Mouse (Mus musculus) forebrain, embryonic 14.5 days (tissue): Measurements from ENCODE around the gene Dynlt1a. TPM values are rescaled to one million over a fixed set of nuclear protein-coding genes. Genes with fewer than 3 reads are reported as not detected.
"Not testable (repeated sequence)": the region's sequence is repeated elsewhere in the genome, so short reads cannot be mapped to it uniquely, and the experiment has no call there.

ENCODE experiments used
- ATAC-seq: fragments of 200-750 bp; cut with Nextera tagmentation; 2 replicates; pipeline ENCODE4 v1.8.0; 2017; ENCODE audit warnings: mild to moderate bottlenecking, moderate library complexity
- DNase-seq: peaks from one replicate; pipeline ENCODE4 v3.0.0-alpha.2; 2015; ENCODE audit warnings: low spot score
- H3K27ac ChIP-seq: fragments of 300-500 bp; sonication (generic); 2 replicates; pipeline ENCODE4 v1.5.1; 2014; ENCODE audit warnings: low read depth, mild to moderate bottlenecking, control low read depth, low read length, moderate library complexity
- H3K27me3 ChIP-seq: fragments of 300-500 bp; sonication (generic); replicated peaks from 2 replicates; pipeline ENCODE4 v1.6.1; 2014; ENCODE audit warnings: low read length, control low read depth, mixed read lengths; ENCODE audit not compliant: control insufficient read depth, insufficient read depth
- H3K36me3 ChIP-seq: fragments of 300-500 bp; sonication (generic); 2 replicates; pipeline ENCODE4 v1.6.1; 2014; ENCODE audit warnings: low read length, control low read depth; ENCODE audit not compliant: control insufficient read depth, insufficient read depth
- H3K4me1 ChIP-seq: fragments of 300-500 bp; sonication (generic); 2 replicates; pipeline ENCODE4 v1.6.1; 2014; ENCODE audit warnings: antibody characterized with exemption, low read length, control low read depth; ENCODE audit not compliant: control insufficient read depth, insufficient read depth
- H3K4me2 ChIP-seq: fragments of 300-500 bp; sonication (generic); 2 replicates; pipeline ENCODE4 v1.6.1; 2014; ENCODE audit warnings: mild to moderate bottlenecking, control low read depth, low read length
- H3K4me3 ChIP-seq: fragments of 300-500 bp; sonication (generic); 2 replicates; pipeline ENCODE4 v1.5.1; 2014; ENCODE audit warnings: low read depth, low read length, control low read depth
- H3K9ac ChIP-seq: fragments of 300-500 bp; sonication (generic); 2 replicates; pipeline ENCODE4 v1.6.1; 2014; ENCODE audit warnings: mild to moderate bottlenecking, low read length, control low read depth, moderate library complexity
- H3K9me3 ChIP-seq: fragments of 300-500 bp; sonication (generic); replicated peaks from 2 replicates; pipeline ENCODE4 v1.6.1; 2016; ENCODE audit warnings: low read length, control low read depth, mixed read lengths; ENCODE audit not compliant: control insufficient read depth
- WGBS: fragments of 180-500 bp; shearing (Covaris S2); extraction: QIAGEN DNeasy Blood & Tissue Kit; methylation state at CpG from one replicate; pipeline ENCODE4 v1.1.7; 2014; 5-methylcytosine and 5-hydroxymethylcytosine counted together
- polyA plus RNA-seq: library from polyadenylated mRNA; unstranded; fragments of >200 nt; fragmentation: Nextera tagmentation; extraction: Ambion mirVana; gene quantifications from 2 replicates; pipeline ENCODE4 v1.2.1, GENCODE M21; 2014

Gene Dynlt1a
- polyA plus RNA-seq, 1 experiment from 2014 or later, result 40.7 TPM

DNA sequence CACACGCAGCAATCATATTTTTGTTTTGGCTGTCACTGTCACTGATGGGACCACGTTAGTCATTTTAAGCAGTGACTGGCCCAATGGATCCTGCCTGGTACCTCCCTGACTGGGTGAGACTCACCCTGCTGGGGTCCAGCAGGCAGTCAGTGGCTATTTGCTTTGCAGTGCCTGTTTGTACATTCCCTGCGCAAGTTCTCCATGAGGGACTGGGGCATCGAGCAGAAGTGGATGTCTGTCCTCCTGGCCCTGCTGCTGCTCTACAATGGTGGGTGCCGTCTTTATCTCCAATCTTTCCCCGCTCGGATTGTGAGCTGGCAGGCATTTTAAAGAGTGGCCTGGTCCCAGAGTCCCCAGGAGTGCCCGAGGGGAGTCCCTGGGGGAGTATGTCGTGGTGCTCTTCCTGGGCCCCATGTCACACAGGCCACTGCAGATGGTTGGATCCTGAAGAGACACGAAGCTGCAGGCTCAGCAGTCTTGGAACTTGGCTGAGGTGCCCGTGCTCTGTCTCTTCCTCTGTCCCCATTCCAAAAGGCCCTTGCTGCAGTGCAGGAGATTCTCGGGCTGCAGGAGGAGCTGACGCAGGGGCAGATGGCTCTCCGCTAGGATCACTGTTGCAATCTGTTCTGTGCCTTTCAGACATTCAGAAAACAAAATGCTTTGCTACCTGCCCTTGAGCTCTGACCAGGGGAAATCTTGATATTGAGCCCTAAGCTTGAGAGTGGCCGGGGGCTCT, 20.1 kb downstream of the Dynlt1a start:
- not testable (repeated sequence) for H3K36me3 ChIP-seq, H3K4me2 ChIP-seq, H3K27me3 ChIP-seq, DNase-seq, ATAC-seq, H3K4me1 ChIP-seq, H3K4me3 ChIP-seq, H3K9me3 ChIP-seq, H3K9ac ChIP-seq, H3K27ac ChIP-seq
- 92% methylated on average over 9 of the region's 15 CpGs for WGBS

DNA sequence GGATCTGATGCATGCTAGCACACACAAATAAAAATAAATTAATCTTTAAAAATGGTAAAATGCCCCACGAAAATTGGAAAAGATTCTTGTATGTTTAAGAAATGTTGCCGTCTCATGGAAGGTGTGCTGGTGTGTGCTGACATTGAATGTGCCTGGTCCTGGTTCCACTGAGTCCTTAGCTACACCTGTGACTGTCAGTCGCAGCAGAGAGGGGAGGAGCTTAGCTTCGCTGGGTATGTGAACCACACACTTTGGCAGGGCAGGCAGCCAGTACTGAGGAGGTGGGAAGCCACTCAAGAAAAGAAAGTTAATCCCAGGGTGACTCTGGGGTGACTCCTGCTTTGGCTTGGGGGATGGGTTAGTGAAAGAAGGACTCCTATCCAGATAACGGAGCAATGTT, 23.4 kb downstream of the Dynlt1a start:
- not testable (repeated sequence) for DNase-seq, H3K4me1 ChIP-seq, H3K36me3 ChIP-seq, ATAC-seq, H3K4me3 ChIP-seq, H3K9me3 ChIP-seq, H3K4me2 ChIP-seq, H3K9ac ChIP-seq, H3K27ac ChIP-seq, H3K27me3 ChIP-seq
- WGBS, result no CpG with 5 or more reads among the region's 5 CpGs

DNA sequence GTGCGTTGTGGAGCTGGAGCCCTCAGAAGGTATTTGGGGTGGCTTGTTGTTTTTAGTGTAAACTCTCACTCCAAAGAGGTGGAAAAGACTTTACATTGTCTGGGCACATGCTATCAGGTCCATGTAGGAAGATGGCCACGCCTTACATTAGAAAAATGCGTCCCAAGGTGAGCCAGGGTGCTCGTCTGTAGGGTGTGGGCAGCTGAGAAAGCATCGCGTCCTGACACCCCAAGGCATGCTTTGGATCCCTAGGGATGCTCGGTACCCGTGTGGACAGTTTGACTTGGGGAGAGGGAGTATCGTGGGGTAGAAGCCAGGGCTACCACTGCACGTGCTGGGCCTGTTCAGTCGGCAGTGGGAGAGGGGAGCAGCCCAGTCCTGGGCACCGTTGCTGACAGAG, 28.3 kb downstream of the Dynlt1a start:
- H3K9ac ChIP-seq, DNase-seq, H3K9me3 ChIP-seq, H3K4me1 ChIP-seq, H3K4me3 ChIP-seq, H3K36me3 ChIP-seq, ATAC-seq, H3K27me3 ChIP-seq, H3K4me2 ChIP-seq, H3K27ac ChIP-seq: not testable (repeated sequence)
- WGBS, result 93% methylated on average over 9 of the region's 12 CpGs

DNA sequence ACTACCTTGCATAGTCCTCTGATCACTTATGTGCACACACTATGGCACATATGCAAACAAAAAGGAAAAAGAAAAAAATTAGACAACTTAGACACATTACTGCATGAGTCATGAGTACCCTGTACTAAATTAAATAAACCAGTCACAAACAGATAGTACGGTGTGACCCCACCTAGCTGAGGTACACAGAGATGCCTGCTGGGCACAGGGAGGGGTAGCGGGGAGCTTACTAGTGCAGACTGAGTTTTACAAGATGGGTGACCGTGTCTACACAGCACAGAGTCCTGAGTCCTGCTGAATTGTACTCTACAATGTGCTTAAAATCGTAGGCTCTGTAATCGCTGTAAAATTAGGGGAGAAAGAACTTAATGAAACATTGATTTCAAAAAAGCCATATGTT, 31.1 kb downstream of the Dynlt1a start:
- H3K4me1 ChIP-seq, H3K4me3 ChIP-seq, H3K36me3 ChIP-seq, H3K27me3 ChIP-seq, H3K9me3 ChIP-seq, ATAC-seq, DNase-seq, H3K4me2 ChIP-seq, H3K9ac ChIP-seq, H3K27ac ChIP-seq: not testable (repeated sequence)
- WGBS, result 92% methylated on average over 5 of the region's 5 CpGs

DNA sequence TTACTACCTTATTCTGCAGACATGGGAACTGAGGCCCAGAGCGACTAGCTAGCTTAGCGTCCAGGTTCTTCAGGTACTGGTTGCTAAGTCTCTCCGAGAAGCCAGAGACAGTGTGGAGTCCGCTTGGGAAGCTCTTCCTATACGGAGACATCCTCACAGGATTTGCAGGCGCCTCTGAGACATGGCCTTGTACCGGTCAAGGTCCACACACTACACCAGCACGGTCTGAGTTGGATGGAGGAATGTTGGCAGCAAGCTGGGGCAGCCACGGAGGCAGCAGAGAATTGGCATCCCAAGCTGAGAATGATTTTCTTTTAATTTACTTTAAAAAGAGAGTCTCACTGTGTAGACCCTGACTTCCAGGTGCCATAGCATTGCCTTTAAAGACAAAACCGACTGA, 34.2 kb downstream of the Dynlt1a start:
- not testable (repeated sequence) for H3K4me2 ChIP-seq, H3K36me3 ChIP-seq, H3K9ac ChIP-seq, H3K27ac ChIP-seq, ATAC-seq, H3K27me3 ChIP-seq, H3K4me3 ChIP-seq, H3K9me3 ChIP-seq, DNase-seq, H3K4me1 ChIP-seq
- 93% methylated on average over 7 of the region's 10 CpGs for WGBS

DNA sequence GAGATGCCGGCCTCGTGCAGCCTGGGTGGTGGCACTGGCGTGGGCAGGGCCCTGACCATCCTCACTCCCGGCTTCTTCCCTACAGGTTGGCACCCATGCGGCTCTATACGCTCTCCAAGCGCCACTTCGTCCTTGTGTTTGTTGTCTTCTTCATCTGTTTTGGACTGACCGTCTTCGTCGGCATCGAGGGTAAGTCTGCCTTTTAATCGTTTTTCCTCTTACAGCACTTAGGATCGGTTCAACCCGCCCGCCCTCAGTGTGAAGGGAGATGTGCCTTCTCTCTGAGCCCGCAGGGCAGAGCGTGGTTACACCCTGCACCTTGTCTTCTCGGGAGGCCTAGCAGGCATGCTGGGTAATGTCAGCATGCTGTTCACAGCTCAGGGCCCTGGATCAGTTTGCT, 36.8 kb downstream of the Dynlt1a start:
- H3K4me1 ChIP-seq, H3K27ac ChIP-seq, DNase-seq, H3K36me3 ChIP-seq, H3K9ac ChIP-seq, H3K4me2 ChIP-seq, H3K27me3 ChIP-seq, ATAC-seq, H3K4me3 ChIP-seq, H3K9me3 ChIP-seq: not testable (repeated sequence)
- 89% methylated on average over 16 of the region's 19 CpGs for WGBS

DNA sequence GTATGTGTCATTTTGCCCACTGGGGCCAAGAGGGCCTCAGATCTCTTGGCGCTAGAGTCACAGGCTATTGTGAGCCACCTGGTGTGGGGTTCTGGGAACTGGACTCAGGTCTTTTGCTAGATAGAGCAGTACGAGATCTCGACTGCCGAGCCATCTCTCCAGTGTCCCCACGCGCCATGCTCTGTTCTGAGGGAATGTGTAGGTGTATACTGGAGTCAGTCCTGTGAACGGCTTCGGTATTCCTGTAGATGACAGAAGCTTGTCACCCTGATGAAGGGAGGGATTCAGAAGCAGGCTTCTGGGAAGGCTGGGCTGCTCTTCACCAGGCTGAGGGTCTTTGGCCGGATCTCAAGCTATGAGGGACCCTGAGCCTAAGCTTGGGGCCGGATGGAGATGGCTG, 37.5 kb downstream of the Dynlt1a start:
- WGBS, result 90% methylated on average over 7 of the region's 10 CpGs
- not testable (repeated sequence) for H3K4me2 ChIP-seq, H3K9me3 ChIP-seq, H3K27ac ChIP-seq, DNase-seq, H3K27me3 ChIP-seq, H3K36me3 ChIP-seq, ATAC-seq, H3K9ac ChIP-seq, H3K4me1 ChIP-seq, H3K4me3 ChIP-seq

DNA sequence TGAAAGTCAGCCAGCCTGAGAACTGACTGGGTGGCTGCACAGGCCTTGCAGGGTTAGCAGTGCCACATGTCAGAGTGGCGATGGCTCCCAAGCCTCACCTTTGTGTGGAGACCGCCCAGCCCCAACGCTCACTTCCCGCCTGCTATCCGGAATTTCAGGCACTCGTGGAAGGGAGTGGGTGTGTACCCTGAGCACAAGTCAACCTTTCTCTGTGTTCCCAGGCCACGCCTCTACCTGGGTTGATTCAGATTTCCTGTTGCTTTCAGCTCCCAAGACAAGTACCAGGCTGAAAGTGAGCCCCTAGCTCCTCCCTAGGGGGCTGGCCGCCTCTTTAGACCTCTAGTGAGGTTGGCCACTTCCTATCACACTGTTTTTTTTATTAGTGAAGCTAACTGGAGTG, 38.1 kb downstream of the Dynlt1a start:
- not testable (repeated sequence) for DNase-seq, H3K27ac ChIP-seq, H3K9me3 ChIP-seq, H3K36me3 ChIP-seq, H3K4me1 ChIP-seq, H3K9ac ChIP-seq, ATAC-seq, H3K27me3 ChIP-seq, H3K4me3 ChIP-seq, H3K4me2 ChIP-seq
- WGBS, result 77% methylated on average over 8 of the region's 8 CpGs

DNA sequence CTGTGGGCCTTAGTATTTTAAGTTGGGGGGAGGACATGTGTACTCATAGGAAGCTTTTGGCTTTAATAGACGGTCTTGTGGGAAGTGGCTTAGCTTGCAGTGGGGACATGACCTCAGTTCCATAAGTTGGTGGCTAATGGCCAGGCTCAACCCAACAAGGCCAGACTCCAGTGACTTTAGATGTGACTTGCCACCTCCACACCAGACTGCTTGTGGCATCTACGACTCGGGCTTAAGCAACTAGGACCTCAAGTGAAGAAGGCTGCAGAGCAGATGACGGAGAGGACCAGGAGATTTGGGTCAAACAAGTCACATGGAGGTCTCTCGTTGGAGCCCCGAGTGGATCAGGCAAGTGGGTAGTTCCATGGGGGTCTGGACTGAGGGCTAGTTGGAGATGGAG, 42.6 kb downstream of the Dynlt1a start:
- H3K4me2 ChIP-seq, H3K27ac ChIP-seq, ATAC-seq, H3K9me3 ChIP-seq, H3K9ac ChIP-seq, H3K27me3 ChIP-seq, H3K4me3 ChIP-seq, DNase-seq, H3K36me3 ChIP-seq, H3K4me1 ChIP-seq: not testable (repeated sequence)
- WGBS, result 96% methylated on average over 4 of the region's 6 CpGs
